In the genomic region with DNA sequence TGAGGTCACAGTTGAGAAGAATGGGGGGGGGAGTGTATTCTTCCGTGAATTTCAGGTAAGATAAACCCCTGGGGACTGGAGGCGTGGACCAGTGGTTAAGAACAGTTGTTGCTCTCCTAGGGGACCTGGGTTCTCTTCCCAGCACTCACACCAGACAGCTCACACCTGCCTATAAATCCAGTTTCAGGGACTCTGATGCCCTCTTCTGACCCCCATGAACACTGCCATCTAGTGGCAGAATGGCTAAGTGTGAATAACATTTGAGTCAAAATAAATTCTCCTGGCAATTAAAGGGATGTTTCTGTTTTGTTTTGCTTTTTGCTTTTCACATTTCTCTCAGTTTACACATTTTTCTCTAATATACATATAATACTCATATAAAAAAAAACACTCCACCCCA, we compare ENCODE assay signal across 8 mouse cellular contexts.
A peak's percentile ranks its signal among the peaks of the same experiment; 100 is the strongest.
DNase-seq lines count a peak whose midpoint lies in the region; ATAC-seq and TF ChIP-seq lines count a peak whose summit lies in the region.

No protein-coding gene starts in this region.

- no peak overlapping the region for H3K4me3 ChIP-seq in heart, adult 2 months

- no peak for TF ChIP-seq POLR2A in heart, adult 2 months (IDR thresholded peaks at IDR 0.05; ENCODE audit: insufficient read depth, low read depth, low read length)

- no peaks in the 10 kb centered on the region for H3K36me3 ChIP-seq in heart, adult 2 months (ENCODE audit: control insufficient read depth, insufficient read depth, low read length)

- H3K9ac ChIP-seq in heart, adult 2 months (ENCODE audit: low read depth, low read length) = no peak overlapping the region

- WGBS in heart, adult 2 months = 78% methylated on average over 2 of the region's 2 CpGs

- no peaks in the 10 kb centered on the region for H3K27me3 ChIP-seq in heart, adult 2 months (ENCODE audit: control insufficient read depth, insufficient read depth, low read length)

- TF ChIP-seq CTCF in heart, adult 2 months (IDR thresholded peaks at IDR 0.05) = peak; percentile 73

- peak; percentile 42; the same call in 1 of the 2 replicates for ATAC-seq in erythroid progenitor cell, adult 5-6 weeks (replicated peaks; ENCODE audit: low FRiP score, poor library complexity, severe bottlenecking)
- ATAC-seq in frontal cortex, adult (ENCODE audit: low TSS enrichment) = no peak
- ATAC-seq in monocyte, adult 5-6 weeks (replicated peaks; ENCODE audit: insufficient number of reproducible peaks, low FRiP score, low TSS enrichment, poor library complexity, severe bottlenecking) = no peak

- no peak for TF ChIP-seq EP300 in heart, adult 2 months (IDR thresholded peaks at IDR 0.05; ENCODE audit: insufficient read depth, low read depth, low read length)

- DNase-seq in heart, adult 2 months = no peak
- DNase-seq in heart, adult 9 months (ENCODE audit: low spot score in 2 of 2) = no peak
- DNase-seq in 3T3-L1 (ENCODE audit: low read depth, low spot score) (peak; percentile 67), MN1 (ENCODE audit: low spot score) (peak; percentile 50)
- no peak for DNase-seq in frontal cortex, postnatal 25 days (ENCODE audit: low spot score in 2 of 2)

- H3K4me1 ChIP-seq in heart, adult 2 months (ENCODE audit: control insufficient read depth, insufficient read depth, low read length) = peaks cover 1% of the 10 kb centered on the region; the same call in 1 of the 2 replicates

- no peaks in the 10 kb centered on the region for H3K79me2 ChIP-seq in heart, adult 2 months (replicated peaks; ENCODE audit: control insufficient read depth, insufficient read depth, low read length)

- intact Hi-C loops in heart, adult 2 months (cut with DNase I) = loop anchor here (2.0 kb wide), 1 partner anchor 171 kb away; no protein-coding TSS in a partner anchor

- H3K27ac ChIP-seq in heart, adult 2 months = no peak overlapping the region

Comparison
In these comparisons a context has a peak if more than half of its experiments do, and no peak if none do; other contexts are left out.
1. DNase-seq: peak in 3T3-L1 (single experiment) and MN1 (single experiment); none in heart, adult 2 months (0 of 2), heart, adult 9 months (0 of 2) and frontal cortex, postnatal 25 days (0 of 2).